Mouse (Mus musculus) adrenal gland, adult 18-20 months (tissue): ENCODE results near the gene Ttll7. TPM values are rescaled to one million over a fixed set of nuclear protein-coding genes. Genes with fewer than 3 reads are reported as not detected.

Experiments
- DNase-seq, 2 experiments: peaks; one replicate each; pipeline ENCODE4 v3.0.0; 2021 to 2022; ENCODE audit warnings: low spot score in 2 of 2
- total RNA-seq, 2 experiments: library from RNA; stranded (reverse); gene quantifications; 1 replicate in 1 of 2; 2 replicates in 1 of 2; pipeline ENCODE4 v1.2.3; 2021

The Ttll7 gene
- total RNA-seq, 2 experiments from 2014 or later, result 5.1 to 7.7 TPM

GRCm38 (mm10) chr3:146993834-146994669 lies 141.9 kb downstream of the Ttll7 start:
- peak in 1 of 2 experiments; percentile 19 for DNase-seq

GRCm38 (mm10) chr3:146994670-146995415 lies 142.7 kb downstream of the Ttll7 start:
- no peak for DNase-seq

GRCm38 (mm10) chr3:146999148-146999547 lies 147.0 kb downstream of the Ttll7 start:
- DNase-seq, result no peak

- DNase-seq, result no peak
Observed at GRCm38 (mm10) chr3:147000963-147001362, 148.8 kb downstream of the Ttll7 start.

GRCm38 (mm10) chr3:147001557-147001956 lies 149.4 kb downstream of the Ttll7 start:
- DNase-seq, result no peak

DNA sequence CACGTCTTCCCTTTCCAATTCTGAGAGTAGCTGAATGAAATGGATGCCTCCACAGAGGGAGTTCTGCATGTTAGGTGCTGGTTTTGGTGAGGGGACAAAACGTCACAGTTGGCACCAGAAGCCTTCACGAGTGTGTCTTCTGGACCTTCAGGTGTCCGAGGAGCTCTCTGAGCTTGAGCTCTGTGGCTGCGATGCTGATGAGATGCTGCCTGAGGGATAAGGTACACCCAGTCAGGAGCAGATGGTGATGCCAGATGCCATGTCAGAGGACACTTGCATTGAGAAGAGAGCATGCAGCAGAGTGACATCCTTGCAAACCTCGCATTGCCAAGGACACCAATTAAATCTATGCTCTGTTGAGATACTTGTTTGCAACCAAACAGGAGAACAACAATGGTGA lies 164.3 kb downstream of the Ttll7 start:
- DNase-seq, result no peak

DNA sequence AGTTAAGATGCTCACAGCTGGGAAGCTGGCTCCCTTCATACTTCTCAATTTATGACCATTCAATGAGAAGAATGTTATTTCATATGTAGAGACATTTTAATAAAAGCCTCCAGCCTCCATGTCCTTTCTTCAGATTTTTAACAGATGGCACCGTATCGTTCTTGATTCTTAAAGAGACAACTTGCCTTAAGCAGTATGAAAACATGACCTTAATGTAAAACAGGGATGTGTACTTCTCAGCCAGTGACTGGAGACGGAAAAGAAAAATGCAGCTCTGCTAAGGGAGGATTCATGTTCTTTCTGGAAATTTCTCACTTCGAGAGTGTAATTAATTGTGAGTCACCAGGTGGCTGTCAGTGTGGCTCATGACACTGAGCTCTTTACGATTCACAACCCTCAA lies 167.3 kb downstream of the Ttll7 start:
- no peak for DNase-seq

DNA sequence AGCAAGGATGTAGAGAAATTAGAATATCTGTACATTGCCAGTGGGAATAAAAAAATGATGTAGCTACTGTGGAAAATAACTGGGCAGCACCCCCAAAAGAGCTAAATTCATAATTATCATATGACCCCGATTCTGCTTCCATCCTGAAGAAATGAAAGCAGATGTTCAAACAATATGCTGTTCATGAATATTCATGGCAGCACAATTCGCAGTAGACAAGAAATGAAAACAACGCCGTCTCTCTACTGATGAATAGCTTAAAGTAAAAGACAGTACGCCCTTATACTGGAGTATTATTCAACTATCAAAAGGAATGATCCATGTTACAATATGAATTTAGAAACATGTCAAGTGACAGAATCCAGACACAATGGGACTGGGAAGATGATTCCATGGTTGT lies 174.1 kb downstream of the Ttll7 start:
- no peak for DNase-seq

- no peak for DNase-seq
Observed at GRCm38 (mm10) chr3:147028382-147028781, 176.2 kb downstream of the Ttll7 start.

DNA sequence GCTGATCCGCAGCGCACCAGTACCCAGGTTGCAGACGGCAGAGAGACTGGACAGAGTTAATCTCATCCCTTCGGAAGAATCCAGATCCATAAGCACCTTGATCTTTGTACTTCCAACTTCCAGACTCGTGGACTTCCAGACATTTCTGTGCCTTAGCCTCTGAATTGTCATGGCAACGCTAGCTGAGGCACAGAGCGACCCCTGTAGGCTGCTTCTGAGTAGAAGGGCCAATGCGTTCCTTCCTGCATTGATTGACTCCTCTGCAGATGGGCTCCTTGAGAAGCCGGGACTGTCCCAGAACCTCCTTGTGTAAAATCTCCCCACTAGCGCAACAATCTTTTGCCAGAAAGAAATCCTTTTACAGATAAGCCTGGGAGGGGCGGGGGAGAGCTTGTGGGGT lies 177.6 kb downstream of the Ttll7 start:
- no peak for DNase-seq

DNA sequence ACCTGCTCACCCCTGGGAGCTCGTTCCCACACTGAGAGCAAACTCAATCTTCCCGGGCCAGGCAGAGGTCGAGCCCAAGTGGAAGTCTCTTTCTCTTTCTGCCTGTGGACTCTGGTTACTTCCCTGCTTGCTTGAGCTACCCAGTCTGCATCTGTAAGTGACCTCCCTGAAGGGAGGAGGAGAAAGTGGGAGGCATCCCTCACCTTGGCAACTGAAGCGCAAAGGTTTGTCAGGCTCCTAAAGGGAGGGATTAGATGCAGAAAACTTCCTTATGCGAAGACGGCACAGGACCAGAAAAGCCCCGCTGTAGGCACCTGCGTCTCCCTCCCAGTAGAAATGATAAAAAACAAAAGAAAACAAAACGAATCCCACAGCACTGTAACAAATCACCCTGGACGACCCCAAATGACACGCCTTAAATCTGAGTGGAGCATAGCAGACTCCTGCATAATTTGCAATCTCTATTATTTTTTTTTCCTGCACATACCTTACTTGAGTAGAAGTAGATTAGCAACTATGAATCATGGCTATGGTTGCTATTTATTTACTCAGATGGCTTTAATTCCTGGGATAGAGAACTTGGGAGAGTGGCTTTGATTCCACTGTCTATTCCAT lies 178.2 kb downstream of the Ttll7 start:
- no peak for DNase-seq

Other genes with a start within 250 kb of the Ttll7 start
- gene Dnase2b, start 236.8 kb upstream of the Ttll7 start, total RNA-seq, result not detected
- gene 4930503B20Rik, start 201.1 kb upstream of the Ttll7 start, total RNA-seq, result not detected
- under 1 TPM in 1 of 2 experiments, not detected in 1; 0.58 TPM for gene Samd13, start 166.8 kb upstream of the Ttll7 start, total RNA-seq
- 100 to 1,000 TPM in 1 of 2 experiments, 10 to 100 TPM in 1; 99.8 to 120 TPM for gene Prkacb, start 39.4 kb upstream of the Ttll7 start, total RNA-seq